Mouse (Mus musculus) ES-Bruce4 (cell line): ENCODE results near the gene Greb1.

Experiments used
- CTCF ChIP-seq: IDR thresholded peaks from one replicate; pipeline ENCODE4 v1.8.1; 2011; ENCODE audit warnings: low read depth, low read length
- EP300 ChIP-seq: IDR thresholded peaks from 2 replicates; pipeline ENCODE4 v1.6.1; 2011; ENCODE audit warnings: low read depth, low read length; ENCODE audit not compliant: insufficient read depth
- POLR2A ChIP-seq: IDR thresholded peaks from one replicate; pipeline ENCODE4 v1.8.1; 2011; ENCODE audit warnings: low read length; ENCODE audit not compliant: insufficient read depth

GRCm38 (mm10) chr12:16730196-16730595 is 70.5 kb downstream of the Greb1 start:
- TF ChIP-seq CTCF, result no peak
- TF ChIP-seq EP300, result no peak
- TF ChIP-seq POLR2A, result no peak
